In the genomic region with DNA sequence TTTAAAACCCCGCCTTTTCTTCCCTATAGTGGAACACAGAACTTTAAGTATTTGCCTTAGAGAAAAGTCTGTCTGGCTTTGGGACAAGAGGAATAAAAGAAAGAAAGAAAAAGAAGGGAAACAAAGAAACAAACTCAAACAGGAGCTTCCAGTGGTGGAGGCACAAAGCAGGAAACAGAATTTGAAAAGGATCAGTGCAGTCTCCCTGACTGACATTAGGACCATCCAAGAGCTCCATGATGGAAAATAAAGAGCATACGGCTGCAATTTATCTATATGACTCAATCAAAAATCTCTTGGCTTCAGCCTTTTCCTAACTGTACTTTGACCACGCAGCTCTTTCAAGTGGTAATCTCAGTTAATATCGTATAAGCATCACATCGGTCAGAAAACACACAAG, we compare ENCODE assay signal across 9 mouse cellular contexts. TPM values are rescaled to one million over a fixed set of nuclear protein-coding genes. Genes with fewer than 3 reads are reported as not detected.
A peak's percentile ranks its signal among the peaks of the same experiment; 100 is the strongest.
DNase-seq lines count a peak whose midpoint lies in the region; ATAC-seq and TF ChIP-seq lines count a peak whose summit lies in the region.
"Had no signal": no experiment of that assay in that cellular context is flagged by ENCODE, and none has a peak within 500 bp of the region (broad histone marks: within the 10 kb centered on the region; RNA-seq: fewer than 3 reads in every experiment).

No protein-coding gene starts in this region.

- no peaks in the 10 kb centered on the region for H3K79me2 ChIP-seq in heart, adult 2 months (replicated peaks; ENCODE audit: control insufficient read depth, insufficient read depth, low read length)

- no peak for TF ChIP-seq EP300 in heart, adult 2 months (IDR thresholded peaks at IDR 0.05; ENCODE audit: insufficient read depth, low read depth, low read length)

- no peak overlapping the region for H3K27ac ChIP-seq in heart, adult 2 months
- no peak overlapping the region for H3K27ac ChIP-seq in hindbrain, embryonic 11.5 days (ENCODE audit: low read depth, low read length)
- no peak overlapping the region for H3K27ac ChIP-seq in liver, embryonic 16.5 days (ENCODE audit: low read length)

- 32% methylated on average over 5 of the region's 5 CpGs for WGBS in heart, adult 2 months
- WGBS in hindbrain, embryonic 11.5 days = 28% methylated on average over 5 of the region's 5 CpGs
- WGBS in liver, embryonic 16.5 days (ENCODE audit: insufficient replicate concordance) = 28% methylated on average over 5 of the region's 5 CpGs

- H3K4me2 ChIP-seq in hindbrain, embryonic 11.5 days (replicated peaks; ENCODE audit: low read depth, low read length) = peak overlapping the region; percentile 60
- peak overlapping the region; percentile 38; the same call in 1 of the 2 replicates for H3K4me2 ChIP-seq in liver, embryonic 16.5 days (ENCODE audit: low read depth, low read length)

- peak overlapping the region; percentile 8; the same call in 1 of the 2 replicates for H3K4me3 ChIP-seq in heart, adult 2 months
- peak overlapping the region; percentile 66 for H3K4me3 ChIP-seq in E14TG2a.4 (replicated peaks; ENCODE audit: low read length)
- H3K4me3 ChIP-seq in hindbrain, embryonic 11.5 days (ENCODE audit: low read depth, low read length) = peak overlapping the region; percentile 39
- peak overlapping the region; percentile 40; the same call in 1 of the 2 replicates for H3K4me3 ChIP-seq in liver, embryonic 16.5 days (ENCODE audit: low read depth, low read length)

- H3K36me3 ChIP-seq in heart, adult 2 months (ENCODE audit: control insufficient read depth, insufficient read depth, low read length) = no peaks in the 10 kb centered on the region
- no peaks in the 10 kb centered on the region for H3K36me3 ChIP-seq in E14TG2a.4 (ENCODE audit: insufficient read depth, low read length)
- no peaks in the 10 kb centered on the region for H3K36me3 ChIP-seq in hindbrain, embryonic 11.5 days (ENCODE audit: control insufficient read depth, insufficient read depth, low read length)
- no peaks in the 10 kb centered on the region for H3K36me3 ChIP-seq in liver, embryonic 16.5 days (ENCODE audit: control insufficient read depth, insufficient read depth)

- no peaks in the 10 kb centered on the region for H3K4me1 ChIP-seq in heart, adult 2 months (ENCODE audit: control insufficient read depth, insufficient read depth, low read length)
- peaks cover 31% of the 10 kb centered on the region for H3K4me1 ChIP-seq in E14TG2a.4 (replicated peaks; ENCODE audit: low read depth, low read length)
- H3K4me1 ChIP-seq in hindbrain, embryonic 11.5 days (replicated peaks; ENCODE audit: control insufficient read depth, insufficient read depth, low read length) = no peaks in the 10 kb centered on the region
- H3K4me1 ChIP-seq in liver, embryonic 16.5 days (ENCODE audit: control insufficient read depth, low read depth, low read length) = no peaks in the 10 kb centered on the region

- H3K9me3 ChIP-seq in E14TG2a.4 (ENCODE audit: low read length) = no peaks in the 10 kb centered on the region
- H3K9me3 ChIP-seq in hindbrain, embryonic 11.5 days (ENCODE audit: control insufficient read depth, low read length) = no peaks in the 10 kb centered on the region
- H3K9me3 ChIP-seq in liver, embryonic 16.5 days (replicated peaks; ENCODE audit: control insufficient read depth, low read length) = no peaks in the 10 kb centered on the region

- no peak overlapping the region for H3K9ac ChIP-seq in heart, adult 2 months (ENCODE audit: low read depth, low read length)
- H3K9ac ChIP-seq in hindbrain, embryonic 11.5 days (ENCODE audit: low read depth, low read length) = peak overlapping the region; percentile 60; the same call in 1 of the 2 replicates
- no peak overlapping the region for H3K9ac ChIP-seq in liver, embryonic 16.5 days (ENCODE audit: low read depth, low read length)

- intact Hi-C loops in heart, adult 2 months (cut with DNase I) = no loop called here
- intact Hi-C loops in heart, postnatal 14 days (cut with DNase I) = no loop called here

- no peak for TF ChIP-seq CTCF in heart, adult 2 months (IDR thresholded peaks at IDR 0.05)
- TF ChIP-seq CTCF in E14TG2a.4 (conservative IDR thresholded peaks at IDR 0.05; ENCODE audit: low read length) = no peak

- peak; percentile 53 for ATAC-seq in hindbrain, embryonic 11.5 days (ENCODE audit: low FRiP score)
- ATAC-seq in liver, embryonic 16.5 days (ENCODE audit: low read depth) = no peak
- no peak for ATAC-seq in erythroblast, adult 5-6 weeks (replicated peaks; ENCODE audit: low FRiP score, poor library complexity, severe bottlenecking)

- peaks cover 2% of the 10 kb centered on the region for H3K27me3 ChIP-seq in heart, adult 2 months (ENCODE audit: control insufficient read depth, insufficient read depth, low read length)
- H3K27me3 ChIP-seq in E14TG2a.4 (ENCODE audit: insufficient read depth, low read length) = peaks cover 41% of the 10 kb centered on the region; the same call in 1 of the 2 replicates
- no peaks in the 10 kb centered on the region for H3K27me3 ChIP-seq in hindbrain, embryonic 11.5 days (ENCODE audit: control insufficient read depth, insufficient read depth, low read length)
- H3K27me3 ChIP-seq in liver, embryonic 16.5 days (ENCODE audit: control insufficient read depth, insufficient read depth, low read depth, low read length) = no peaks in the 10 kb centered on the region

- DNase-seq in heart, adult 2 months = no peak
- DNase-seq in heart, postnatal 14 days = no peak
- DNase-seq in hindbrain, embryonic 11.5 days (ENCODE audit: low spot score) = no peak
- DNase-seq in MN1 (ENCODE audit: low spot score) = no peak
- no peak for DNase-seq in right cerebral cortex, postnatal 25 days

- no peak for TF ChIP-seq POLR2A in heart, adult 2 months (IDR thresholded peaks at IDR 0.05; ENCODE audit: insufficient read depth, low read depth, low read length)

RNA-seq across cellular contexts. Expression of gene Crct1, which starts 0.6 kb away (rescaled TPM):
- total RNA-seq in heart, adult 2 months (2021) = not detected
- polyA plus RNA-seq in heart, adult 2 months (2012; rRNA removed) = not detected in 2 replicates
- not detected for total RNA-seq in heart, postnatal 14 days (2021)
- polyA plus RNA-seq in hindbrain, embryonic 11.5 days (2014; fragmentation: Nextera tagmentation; extraction: Ambion mirVana) = 0.59 and 0.66 TPM in 2 replicates
- polyA plus RNA-seq in liver, embryonic 16.5 days (2015; fragmentation: Nextera tagmentation; extraction: Ambion mirVana) = not detected in 2 replicates
- not detected in 2 replicates for total RNA-seq in erythroblast, adult 5-6 weeks (2015; ENCODE audit: low replicate concordance)
- not detected in 2 replicates for total RNA-seq in erythroblast, adult 5-6 weeks (2017; ENCODE audit: low replicate concordance)

RNA-seq across cellular contexts. Expression of gene Lce1m, which starts 4.0 kb away (rescaled TPM):
- total RNA-seq in heart, adult 2 months (2021) = not detected
- not detected in 2 replicates for polyA plus RNA-seq in heart, adult 2 months (2012; rRNA removed)
- not detected for total RNA-seq in heart, postnatal 14 days (2021)
- not detected in 2 replicates for polyA plus RNA-seq in hindbrain, embryonic 11.5 days (2014; fragmentation: Nextera tagmentation; extraction: Ambion mirVana)
- polyA plus RNA-seq in liver, embryonic 16.5 days (2015; fragmentation: Nextera tagmentation; extraction: Ambion mirVana) = not detected in 2 replicates
- total RNA-seq in erythroblast, adult 5-6 weeks (2015; ENCODE audit: low replicate concordance) = not detected in 2 replicates
- not detected in 2 replicates for total RNA-seq in erythroblast, adult 5-6 weeks (2017; ENCODE audit: low replicate concordance)
- polyA plus RNA-seq: large intestine, adult 2 months had no signal

RNA-seq across cellular contexts. Expression of gene Lce3f, which starts 22.8 kb away (rescaled TPM):
- not detected for total RNA-seq in heart, adult 2 months (2021)
- not detected in 2 replicates for polyA plus RNA-seq in heart, adult 2 months (2012; rRNA removed)
- total RNA-seq in heart, postnatal 14 days (2021) = not detected
- polyA plus RNA-seq in hindbrain, embryonic 11.5 days (2014; fragmentation: Nextera tagmentation; extraction: Ambion mirVana) = not detected in 2 replicates
- polyA plus RNA-seq in liver, embryonic 16.5 days (2015; fragmentation: Nextera tagmentation; extraction: Ambion mirVana) = not detected in 2 replicates
- not detected in 2 replicates for total RNA-seq in erythroblast, adult 5-6 weeks (2015; ENCODE audit: low replicate concordance)
- total RNA-seq in erythroblast, adult 5-6 weeks (2017; ENCODE audit: low replicate concordance) = not detected in 2 replicates
- polyA plus RNA-seq: large intestine, adult 2 months had no signal

RNA-seq across cellular contexts. Expression of gene Lce3e, which starts 48.0 kb away (rescaled TPM):
- total RNA-seq in heart, adult 2 months (2021) = not detected
- not detected in 2 replicates for polyA plus RNA-seq in heart, adult 2 months (2012; rRNA removed)
- total RNA-seq in heart, postnatal 14 days (2021) = not detected
- polyA plus RNA-seq in hindbrain, embryonic 11.5 days (2014; fragmentation: Nextera tagmentation; extraction: Ambion mirVana) = not detected in 2 replicates
- not detected in 2 replicates for polyA plus RNA-seq in liver, embryonic 16.5 days (2015; fragmentation: Nextera tagmentation; extraction: Ambion mirVana)
- not detected in 2 replicates for total RNA-seq in erythroblast, adult 5-6 weeks (2015; ENCODE audit: low replicate concordance)
- total RNA-seq in erythroblast, adult 5-6 weeks (2017; ENCODE audit: low replicate concordance) = not detected in 2 replicates
- polyA plus RNA-seq: large intestine, adult 2 months had no signal

RNA-seq across cellular contexts. Expression of gene Gm4858, which starts 53.8 kb away (rescaled TPM):
- total RNA-seq in heart, adult 2 months (2021) = not detected
- not detected in 2 replicates for polyA plus RNA-seq in heart, adult 2 months (2012; rRNA removed)
- total RNA-seq in heart, postnatal 14 days (2021) = not detected
- not detected in 2 replicates for polyA plus RNA-seq in hindbrain, embryonic 11.5 days (2014; fragmentation: Nextera tagmentation; extraction: Ambion mirVana)
- polyA plus RNA-seq in liver, embryonic 16.5 days (2015; fragmentation: Nextera tagmentation; extraction: Ambion mirVana) = not detected in 2 replicates
- total RNA-seq in erythroblast, adult 5-6 weeks (2015; ENCODE audit: low replicate concordance) = not detected in 2 replicates
- total RNA-seq in erythroblast, adult 5-6 weeks (2017; ENCODE audit: low replicate concordance) = not detected in 2 replicates
- polyA plus RNA-seq: large intestine, adult 2 months had no signal

Comparison
In these comparisons a context has a peak if more than half of its experiments do, and no peak if none do; other contexts are left out.
1. H3K4me3 ChIP-seq: peak in every context shown above with its lines; median percentile 66 in E14TG2a.4; 40 in liver, embryonic 16.5 days; 39 in hindbrain, embryonic 11.5 days; 8 in heart, adult 2 months.